Mouse (Mus musculus): ENCODE data around the gene Ptms. TPM values are rescaled to one million over a fixed set of nuclear protein-coding genes. Genes with fewer than 3 reads are reported as not detected.

Ptms gene
- polyA plus RNA-seq, 1 experiment from 2014 or later, result 823 TPM

GRCm38 (mm10) chr6:124866560-124866959 is 53.3 kb downstream of the Ptms start:
- H3K9ac ChIP-seq (replicated peaks), result no peak overlapping the region
- no peaks in the 10 kb centered on the region for H3K36me3 ChIP-seq
- 53% methylated on average over 6 of the region's 7 CpGs for WGBS
- H3K4me3 ChIP-seq, result no peak overlapping the region
- H3K27me3 ChIP-seq, result no peaks in the 10 kb centered on the region
- H3K9me3 ChIP-seq, result no peaks in the 10 kb centered on the region
- H3K4me2 ChIP-seq (replicated peaks), result no peak overlapping the region
- ATAC-seq (replicated peaks), result no peak
- peaks cover 33% of the 10 kb centered on the region for H3K4me1 ChIP-seq
- H3K27ac ChIP-seq (replicated peaks), result no peak overlapping the region

- 68% methylated on average over 18 of the region's 18 CpGs for WGBS
- Histone ChIP-seq H3K4me3 (no peak overlapping the region), H3K27me3 (no peaks in the 10 kb centered on the region), H3K36me3 (no peaks in the 10 kb centered on the region), H3K4me2 (replicated peaks) (no peak overlapping the region), H3K9ac (replicated peaks) (no peak overlapping the region), H3K4me1 (peaks cover 40% of the 10 kb centered on the region), H3K27ac (replicated peaks) (no peak overlapping the region; the same call in 1 of the 2 replicates), H3K9me3 (no peaks in the 10 kb centered on the region)
- ATAC-seq (replicated peaks), result no peak
These were observed 54.0 kb downstream of the Ptms start for GRCm38 (mm10) chr6:124865766-124866362.

Other genes with a start within 250 kb of the Ptms start
- gene Emg1, start 207.9 kb downstream of the Ptms start, polyA plus RNA-seq (2015; fragmentation: Nextera tagmentation; extraction: Ambion mirVana), result 153 and 160 TPM in 2 replicates
- gene Phb2, start 207.8 kb downstream of the Ptms start, polyA plus RNA-seq (2015; fragmentation: Nextera tagmentation; extraction: Ambion mirVana), result 271 and 275 TPM in 2 replicates
- 3.2 and 4.4 TPM in 2 replicates for gene Ptpn6, start 181.4 kb downstream of the Ptms start, polyA plus RNA-seq (2015; fragmentation: Nextera tagmentation; extraction: Ambion mirVana)
- gene Grcc10, start 178.7 kb downstream of the Ptms start, polyA plus RNA-seq (2015; fragmentation: Nextera tagmentation; extraction: Ambion mirVana), result 652 and 676 TPM in 2 replicates
- gene Gm45234, start 164.1 kb downstream of the Ptms start, polyA plus RNA-seq (2015; fragmentation: Nextera tagmentation; extraction: Ambion mirVana), result not detected in 2 replicates
- 22.3 and 24.5 TPM in 2 replicates for gene Atn1, start 163.6 kb downstream of the Ptms start, polyA plus RNA-seq (2015; fragmentation: Nextera tagmentation; extraction: Ambion mirVana)
- gene Eno2, start 150.4 kb downstream of the Ptms start, polyA plus RNA-seq (2015; fragmentation: Nextera tagmentation; extraction: Ambion mirVana), result 40.1 and 44.2 TPM in 2 replicates
- 3.7 and 4.8 TPM in 2 replicates for gene Lrrc23, start 140.4 kb downstream of the Ptms start, polyA plus RNA-seq (2015; fragmentation: Nextera tagmentation; extraction: Ambion mirVana)
- 4.4 and 5.0 TPM in 2 replicates for gene Spsb2, start 111.4 kb downstream of the Ptms start, polyA plus RNA-seq (2015; fragmentation: Nextera tagmentation; extraction: Ambion mirVana)
- 352 and 365 TPM in 2 replicates for gene Tpi1, start 105.8 kb downstream of the Ptms start, polyA plus RNA-seq (2015; fragmentation: Nextera tagmentation; extraction: Ambion mirVana)
- 194 and 200 TPM in 2 replicates for gene Usp5, start 90.6 kb downstream of the Ptms start, polyA plus RNA-seq (2015; fragmentation: Nextera tagmentation; extraction: Ambion mirVana)
- gene Cdca3, start 90.6 kb downstream of the Ptms start, polyA plus RNA-seq (2015; fragmentation: Nextera tagmentation; extraction: Ambion mirVana), result 100 and 106 TPM in 2 replicates
- 0.23 and 1.8 TPM in 2 replicates for gene Gnb3, start 79.8 kb downstream of the Ptms start, polyA plus RNA-seq (2015; fragmentation: Nextera tagmentation; extraction: Ambion mirVana)
- 15.3 and 15.7 TPM in 2 replicates for gene P3h3, start 62.4 kb downstream of the Ptms start, polyA plus RNA-seq (2015; fragmentation: Nextera tagmentation; extraction: Ambion mirVana)
- 25.2 and 25.9 TPM in 2 replicates for gene Gpr162, start 56.1 kb downstream of the Ptms start, polyA plus RNA-seq (2015; fragmentation: Nextera tagmentation; extraction: Ambion mirVana)
- gene Cd4, start 31.9 kb downstream of the Ptms start, polyA plus RNA-seq (2015; fragmentation: Nextera tagmentation; extraction: Ambion mirVana), result 0.15 TPM in 1 of 2 replicates, not detected in the other
- gene Lag3, start 8.4 kb downstream of the Ptms start, polyA plus RNA-seq (2015; fragmentation: Nextera tagmentation; extraction: Ambion mirVana), result 2.6 and 3.3 TPM in 2 replicates
- 507 and 513 TPM in 2 replicates for gene Mlf2, start 11.3 kb upstream of the Ptms start, polyA plus RNA-seq (2015; fragmentation: Nextera tagmentation; extraction: Ambion mirVana)
- gene Cops7a, start 45.4 kb upstream of the Ptms start, polyA plus RNA-seq (2015; fragmentation: Nextera tagmentation; extraction: Ambion mirVana), result 90.2 and 93.6 TPM in 2 replicates
- gene Pianp, start 76.6 kb upstream of the Ptms start, polyA plus RNA-seq (2015; fragmentation: Nextera tagmentation; extraction: Ambion mirVana), result 29.9 and 30.4 TPM in 2 replicates
- 16.7 and 21.7 TPM in 2 replicates for gene Zfp384, start 89.0 kb upstream of the Ptms start, polyA plus RNA-seq (2015; fragmentation: Nextera tagmentation; extraction: Ambion mirVana)
- gene Ing4, start 119.7 kb upstream of the Ptms start, polyA plus RNA-seq (2015; fragmentation: Nextera tagmentation; extraction: Ambion mirVana), result 207 and 211 TPM in 2 replicates
- gene Acrbp, start 129.6 kb upstream of the Ptms start, polyA plus RNA-seq (2015; fragmentation: Nextera tagmentation; extraction: Ambion mirVana), result 21.9 and 26.2 TPM in 2 replicates
- gene Lpar5, start 147.8 kb upstream of the Ptms start, polyA plus RNA-seq (2015; fragmentation: Nextera tagmentation; extraction: Ambion mirVana), result 0.50 and 0.71 TPM in 2 replicates
- 98.9 and 112 TPM in 2 replicates for gene Chd4, start 175.9 kb upstream of the Ptms start, polyA plus RNA-seq (2015; fragmentation: Nextera tagmentation; extraction: Ambion mirVana)
- 51.1 and 51.8 TPM in 2 replicates for gene Nop2, start 211.8 kb upstream of the Ptms start, polyA plus RNA-seq (2015; fragmentation: Nextera tagmentation; extraction: Ambion mirVana)
- gene Iffo1, start 225.1 kb upstream of the Ptms start, polyA plus RNA-seq (2015; fragmentation: Nextera tagmentation; extraction: Ambion mirVana), result 18.9 and 21.0 TPM in 2 replicates
- 1,461 and 1,493 TPM in 2 replicates for gene Gapdh, start 246.4 kb upstream of the Ptms start, polyA plus RNA-seq (2015; fragmentation: Nextera tagmentation; extraction: Ambion mirVana)